Mouse (Mus musculus) intestine, embryonic 15.5 days (tissue): ENCODE measurements around the gene Creb3l2. TPM values are rescaled to one million over a fixed set of nuclear protein-coding genes. Genes with fewer than 3 reads are reported as not detected.

Experiments
- polyA plus RNA-seq: library from polyadenylated mRNA; unstranded; fragments of >200 nt; fragmentation: Nextera tagmentation; extraction: Ambion mirVana; gene quantifications from 2 replicates; pipeline ENCODE4 v1.2.1, GENCODE M21; 2015

Gene Creb3l2
- polyA plus RNA-seq, 1 experiment from 2014 or later: 15.8 TPM

Other genes with a start within 250 kb of the Creb3l2 start
- gene Dgki, start 142.0 kb downstream of the Creb3l2 start, polyA plus RNA-seq: 0.64 and 0.67 TPM in 2 replicates
- gene Akr1d1, start 88.0 kb upstream of the Creb3l2 start, polyA plus RNA-seq: 0.21 and 0.44 TPM in 2 replicates